Mouse (Mus musculus) midbrain, embryonic 14.5 days (tissue): ENCODE measurements at regions not wholly inside any gene's neighbourhood (a gene's known extent, or its start where the extent isn't known, plus 50 kb on each side); places are given as distances from the start of the nearest gene placed in this dataset.
A peak's percentile ranks its signal among the peaks of the same experiment; 100 is the strongest.

Experiments
- ATAC-seq: fragments of 200-750 bp; cut with Nextera tagmentation; 2 replicates; pipeline ENCODE4 v1.8.0; 2017; ENCODE audit warnings: moderate number of reproducible peaks, moderate library complexity; ENCODE audit not compliant: low FRiP score, low TSS enrichment
- DNase-seq: peaks from one replicate; pipeline ENCODE4 v3.0.0-alpha.2; 2015
- H3K27ac ChIP-seq: fragments of 300-500 bp; sonication (generic); replicated peaks from 2 replicates; pipeline ENCODE4 v1.5.1; 2014; ENCODE audit warnings: mild to moderate bottlenecking, low read depth, low read length, moderate library complexity
- H3K27me3 ChIP-seq: fragments of 300-500 bp; sonication (generic); 2 replicates; pipeline ENCODE4 v1.6.1; 2014; ENCODE audit warnings: low read length, control low read depth, mixed read lengths; ENCODE audit not compliant: control insufficient read depth, insufficient read depth
- H3K36me3 ChIP-seq: fragments of 300-500 bp; sonication (generic); 2 replicates; pipeline ENCODE4 v1.6.1; 2014; ENCODE audit warnings: low read length, control low read depth; ENCODE audit not compliant: control insufficient read depth, insufficient read depth
- H3K4me1 ChIP-seq: fragments of 300-500 bp; sonication (generic); 2 replicates; pipeline ENCODE4 v1.6.1; 2014; ENCODE audit warnings: mild to moderate bottlenecking, antibody characterized with exemption, low read length, control low read depth; ENCODE audit not compliant: control insufficient read depth, insufficient read depth
- H3K4me2 ChIP-seq: fragments of 300-500 bp; sonication (generic); 2 replicates; pipeline ENCODE4 v1.6.1; 2014; ENCODE audit warnings: mild to moderate bottlenecking, low read length, moderate library complexity
- H3K4me3 ChIP-seq: fragments of 300-500 bp; sonication (generic); replicated peaks from 2 replicates; pipeline ENCODE4 v1.5.1; 2014; ENCODE audit warnings: low read depth, low read length
- H3K9ac ChIP-seq: fragments of 300-500 bp; sonication (generic); replicated peaks from 2 replicates; pipeline ENCODE4 v1.6.1; 2014; ENCODE audit warnings: mild to moderate bottlenecking, low read length, moderate library complexity
- H3K9me3 ChIP-seq: fragments of 300-500 bp; sonication (generic); 2 replicates; pipeline ENCODE4 v1.6.1; 2016; ENCODE audit warnings: low read length, control low read depth, mixed read lengths; ENCODE audit not compliant: control insufficient read depth
- WGBS: fragments of 180-500 bp; shearing (Covaris S2); extraction: QIAGEN DNeasy Blood & Tissue Kit; methylation state at CpG from one replicate; pipeline ENCODE4 v1.1.7; 2014; 5-methylcytosine and 5-hydroxymethylcytosine counted together

DNA sequence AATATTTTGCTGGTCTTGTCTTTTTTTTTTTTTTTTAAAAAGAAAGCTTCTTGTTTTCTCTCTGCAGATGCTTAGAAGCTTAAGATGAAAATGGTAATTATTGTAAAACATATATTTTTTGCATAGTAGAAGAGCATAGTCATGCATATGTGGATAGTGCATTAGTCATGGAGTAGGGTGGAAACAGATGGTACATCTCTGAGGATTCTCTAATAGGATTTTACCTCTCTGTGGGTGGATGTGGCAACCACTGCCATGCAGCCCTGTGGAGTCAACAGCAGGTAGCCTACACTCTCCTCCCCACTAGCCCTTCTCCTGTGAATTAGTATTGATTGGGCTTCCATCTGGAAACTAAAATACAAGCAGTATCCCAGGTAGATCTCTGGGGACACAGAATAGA is 409.2 kb downstream of the Nr4a2 start:
- ATAC-seq: no peak
- H3K9ac ChIP-seq: no peak overlapping the region
- no peaks in the 10 kb centered on the region for H3K9me3 ChIP-seq
- no peak for DNase-seq
- H3K4me1 ChIP-seq: no peaks in the 10 kb centered on the region
- H3K27ac ChIP-seq: no peak overlapping the region
- no peak overlapping the region for H3K4me3 ChIP-seq
- H3K36me3 ChIP-seq: no peaks in the 10 kb centered on the region
- H3K27me3 ChIP-seq: no peaks in the 10 kb centered on the region
- no peak overlapping the region for H3K4me2 ChIP-seq

- no peak for DNase-seq
- Histone ChIP-seq H3K27ac (no peak overlapping the region), H3K36me3 (no peaks in the 10 kb centered on the region), H3K27me3 (no peaks in the 10 kb centered on the region), H3K4me2 (no peak overlapping the region), H3K4me1 (no peaks in the 10 kb centered on the region), H3K9ac (no peak overlapping the region), H3K4me3 (no peak overlapping the region), H3K9me3 (no peaks in the 10 kb centered on the region)
- no peak for ATAC-seq
- 35% methylated on average over 2 of the region's 2 CpGs for WGBS
These were observed 440.2 kb downstream of the Nr4a2 start for GRCm38 (mm10) chr2:56683574-56683973.

- DNase-seq: peak; percentile 18
- Histone ChIP-seq H3K27ac (no peak overlapping the region), H3K9ac (no peak overlapping the region), H3K4me3 (no peak overlapping the region), H3K9me3 (no peaks in the 10 kb centered on the region), H3K4me2 (no peak overlapping the region), H3K36me3 (no peaks in the 10 kb centered on the region), H3K27me3 (no peaks in the 10 kb centered on the region), H3K4me1 (no peaks in the 10 kb centered on the region)
- WGBS: 27% methylated on average over 4 of the region's 4 CpGs
- no peak for ATAC-seq
These were observed 449.9 kb downstream of the Nr4a2 start for GRCm38 (mm10) chr2:56673861-56674260.

DNA sequence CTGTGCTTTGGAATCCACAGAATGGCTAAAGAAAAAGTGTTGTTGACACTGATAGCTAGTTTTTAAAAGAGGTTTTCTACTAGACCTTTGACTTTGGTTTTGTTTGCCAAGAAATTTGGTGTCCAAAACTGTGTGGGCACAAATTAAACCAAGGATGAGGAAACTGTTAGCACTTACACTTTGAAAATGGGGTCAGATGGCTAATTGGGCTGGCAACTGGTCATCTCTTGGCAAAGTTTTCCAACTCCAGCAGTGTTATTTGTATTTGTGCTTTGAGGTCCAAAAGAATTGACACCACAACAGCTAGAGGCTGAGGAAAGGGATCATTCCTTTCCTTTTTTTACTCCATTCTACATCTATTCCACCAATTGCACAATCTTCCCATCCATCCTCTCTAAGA is 451.1 kb downstream of the Nr4a2 start:
- H3K9ac ChIP-seq: no peak overlapping the region
- no peak for DNase-seq

GRCm38 (mm10) chr2:56662306-56662956 is 461.4 kb downstream of the Nr4a2 start:
- Histone ChIP-seq H3K4me3 (no peak overlapping the region), H3K4me2 (no peak overlapping the region), H3K36me3 (no peaks in the 10 kb centered on the region), H3K4me1 (no peaks in the 10 kb centered on the region), H3K9ac (no peak overlapping the region), H3K27me3 (no peaks in the 10 kb centered on the region), H3K27ac (no peak overlapping the region), H3K9me3 (no peaks in the 10 kb centered on the region)
- ATAC-seq: no peak
- WGBS: 54% methylated on average over 8 of the region's 8 CpGs
- DNase-seq: peak; percentile 33

More for the DNA sequence above, 451.1 kb downstream of the Nr4a2 start:
- H3K27me3 ChIP-seq: no peaks in the 10 kb centered on the region
- no peaks in the 10 kb centered on the region for H3K36me3 ChIP-seq
- no peak overlapping the region for H3K4me3 ChIP-seq
- ATAC-seq: no peak
- H3K9me3 ChIP-seq: no peaks in the 10 kb centered on the region
- H3K4me1 ChIP-seq: no peaks in the 10 kb centered on the region
- no peak overlapping the region for H3K4me2 ChIP-seq
- no peak overlapping the region for H3K27ac ChIP-seq
